Mouse (Mus musculus): ENCODE results near the gene Sectm1a. TPM values are rescaled to one million over a fixed set of nuclear protein-coding genes. Genes with fewer than 3 reads are reported as not detected.
A peak's percentile ranks its signal among the peaks of the same experiment; 100 is the strongest.
"Not testable (repeated sequence)": the region's sequence is repeated elsewhere in the genome, so short reads cannot be mapped to it uniquely, and the experiment has no call there.

Gene Sectm1a
- polyA plus RNA-seq, 1 experiment = 8.9 TPM

DNA sequence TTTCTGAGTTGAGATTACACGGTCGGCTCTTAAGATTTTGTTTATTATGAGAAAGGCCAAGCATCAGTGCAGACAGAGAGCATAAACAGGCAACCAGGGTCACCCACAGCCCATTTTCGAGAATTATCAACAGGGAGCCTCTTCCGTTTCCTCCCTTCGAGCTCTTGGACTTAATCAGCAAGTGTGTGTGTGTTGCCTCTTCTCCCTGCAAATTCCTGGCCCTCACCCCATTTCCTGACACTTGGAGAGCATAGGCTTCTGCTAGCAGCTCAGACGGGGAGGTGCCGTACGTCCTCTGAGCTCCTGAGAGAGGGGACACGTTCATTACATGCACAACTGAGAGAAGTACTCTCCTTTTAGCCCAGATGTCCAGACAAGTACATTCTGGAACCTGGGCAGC, 27.0 kb upstream of the Sectm1a start:
- TF ChIP-seq CTCF (IDR thresholded peaks at IDR 0.05; ENCODE audit: control insufficient read depth, insufficient read depth, insufficient replicate concordance, low read depth, low read length) (no peak), POLR2A (IDR thresholded peaks at IDR 0.05; ENCODE audit: control insufficient read depth, low read depth, low read length) (no peak)
- Histone ChIP-seq H3K4me1 (ENCODE audit: control insufficient read depth, insufficient read depth, low read length) (peaks cover 6% of the 10 kb centered on the region), H3K27ac (ENCODE audit: control insufficient read depth, insufficient read depth, low read depth, low read length) (0 out of 2 replicates have a peak overlapping the region, but pooled peaks have one; percentile 42), H3K36me3 (ENCODE audit: control insufficient read depth, insufficient read depth, low read length) (no peaks in the 10 kb centered on the region), H3K27me3 (ENCODE audit: control insufficient read depth, insufficient read depth, low read length) (no peaks in the 10 kb centered on the region), H3K4me3 (ENCODE audit: control insufficient read depth, low read depth, low read length) (no peak overlapping the region)

DNA sequence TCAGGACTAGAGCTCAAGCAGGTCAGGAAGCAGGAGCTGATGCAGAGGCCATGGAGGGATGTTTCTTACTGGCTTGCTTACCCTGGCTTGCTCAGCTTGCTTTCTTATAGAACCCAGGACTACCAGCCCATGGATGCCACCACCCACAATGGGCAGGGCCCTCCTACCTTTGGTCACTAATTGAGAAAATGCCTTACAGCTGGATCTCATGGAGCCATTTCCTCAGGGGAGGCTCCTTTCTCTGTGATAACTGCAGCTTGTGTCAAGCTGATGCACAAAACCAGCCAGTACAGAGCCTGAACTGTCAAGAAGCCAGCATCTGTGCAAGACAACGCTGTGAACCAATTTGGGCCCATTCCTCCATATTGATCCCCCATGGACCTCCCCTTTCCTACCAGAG, 26.2 kb upstream of the Sectm1a start:
- H3K4me3 ChIP-seq (ENCODE audit: control insufficient read depth, low read depth, low read length); H3K27ac ChIP-seq (ENCODE audit: control insufficient read depth, insufficient read depth, low read depth, low read length); H3K36me3 ChIP-seq (ENCODE audit: control insufficient read depth, insufficient read depth, low read length); H3K4me1 ChIP-seq (ENCODE audit: control insufficient read depth, insufficient read depth, low read length); H3K27me3 ChIP-seq (ENCODE audit: control insufficient read depth, insufficient read depth, low read length): not testable (repeated sequence)

DNA sequence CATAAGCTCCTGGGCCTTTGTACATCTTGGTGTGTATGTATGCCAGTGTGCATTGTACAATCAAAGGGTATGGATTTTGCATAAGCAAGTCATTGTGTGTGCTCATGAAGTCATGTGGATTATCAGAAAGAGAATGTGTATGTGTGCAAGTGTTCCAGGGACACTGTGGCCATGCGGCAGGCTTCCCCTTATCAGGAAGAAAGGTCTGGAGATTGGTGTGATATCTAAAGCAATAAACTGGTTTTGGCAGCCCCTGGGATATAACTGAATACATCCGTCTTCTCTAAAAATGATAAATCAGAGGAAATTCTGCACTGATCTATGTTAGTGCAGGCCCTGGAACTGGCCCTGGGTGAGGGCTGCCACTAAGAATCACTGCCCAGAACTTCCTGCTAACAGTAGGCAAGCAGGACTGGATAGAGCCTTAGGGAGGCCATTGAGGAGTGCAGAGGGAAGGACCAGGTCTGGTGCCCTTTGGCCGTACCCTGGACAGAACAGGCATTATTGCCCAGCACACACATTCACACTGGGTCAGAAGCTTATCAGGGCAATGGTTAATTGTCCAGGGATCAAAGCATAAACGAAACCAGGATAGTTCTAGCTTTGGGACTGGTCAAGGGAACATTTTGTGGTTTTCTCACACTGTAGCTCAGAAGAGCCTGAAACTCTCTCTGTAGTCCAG, 20.2 kb upstream of the Sectm1a start:
- TF ChIP-seq CTCF (IDR thresholded peaks at IDR 0.05; ENCODE audit: control insufficient read depth, insufficient read depth, insufficient replicate concordance, low read depth, low read length) (no peak), POLR2A (IDR thresholded peaks at IDR 0.05; ENCODE audit: control insufficient read depth, low read depth, low read length) (no peak)
- Histone ChIP-seq H3K27ac (ENCODE audit: control insufficient read depth, insufficient read depth, low read depth, low read length) (no peak overlapping the region), H3K4me3 (ENCODE audit: control insufficient read depth, low read depth, low read length) (no peak overlapping the region), H3K4me1 (ENCODE audit: control insufficient read depth, insufficient read depth, low read length) (peaks cover 4% of the 10 kb centered on the region), H3K27me3 (ENCODE audit: control insufficient read depth, insufficient read depth, low read length) (no peaks in the 10 kb centered on the region), H3K36me3 (ENCODE audit: control insufficient read depth, insufficient read depth, low read length) (no peaks in the 10 kb centered on the region)

GRCm38 (mm10) chr11:121100692-121101091, 19.7 kb upstream of the Sectm1a start:
- no peak overlapping the region for H3K4me3 ChIP-seq (ENCODE audit: control insufficient read depth, low read depth, low read length)
- no peaks in the 10 kb centered on the region for H3K36me3 ChIP-seq (ENCODE audit: control insufficient read depth, insufficient read depth, low read length)
- H3K4me1 ChIP-seq (ENCODE audit: control insufficient read depth, insufficient read depth, low read length) = peaks cover 4% of the 10 kb centered on the region
- TF ChIP-seq POLR2A (IDR thresholded peaks at IDR 0.05; ENCODE audit: control insufficient read depth, low read depth, low read length) (no peak), CTCF (IDR thresholded peaks at IDR 0.05; ENCODE audit: control insufficient read depth, insufficient read depth, insufficient replicate concordance, low read depth, low read length) (no peak)
- 0 out of 2 replicates have a peak overlapping the region, but pooled peaks have one; percentile 16 for H3K27ac ChIP-seq (ENCODE audit: control insufficient read depth, insufficient read depth, low read depth, low read length)
- no peaks in the 10 kb centered on the region for H3K27me3 ChIP-seq (ENCODE audit: control insufficient read depth, insufficient read depth, low read length)

DNA sequence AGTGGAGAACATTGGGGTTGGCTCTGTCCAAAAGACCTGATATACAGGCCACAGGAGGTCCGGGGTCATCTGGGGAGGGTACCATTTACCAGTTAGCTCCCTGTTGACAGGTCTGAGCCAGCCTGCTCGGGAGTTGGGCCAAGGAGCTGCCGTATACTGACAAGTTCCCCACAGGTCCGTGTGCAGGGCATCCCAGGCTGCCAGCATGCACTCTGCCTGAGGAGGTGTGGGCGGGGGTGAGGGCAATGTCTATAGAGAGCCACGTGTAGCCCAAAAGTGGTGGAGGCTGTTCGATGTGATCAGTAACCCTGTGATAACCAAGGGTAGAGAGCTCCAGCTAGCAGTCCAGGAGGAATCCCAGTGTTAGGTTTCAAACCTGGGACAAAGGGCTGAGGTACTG, 18.7 kb upstream of the Sectm1a start:
- TF ChIP-seq POLR2A (IDR thresholded peaks at IDR 0.05; ENCODE audit: control insufficient read depth, low read depth, low read length) = no peak
- no peak for TF ChIP-seq CTCF (IDR thresholded peaks at IDR 0.05; ENCODE audit: control insufficient read depth, insufficient read depth, insufficient replicate concordance, low read depth, low read length)
- H3K4me1 ChIP-seq (ENCODE audit: control insufficient read depth, insufficient read depth, low read length) = peaks cover under 1% of the 10 kb centered on the region
- no peak overlapping the region for H3K4me3 ChIP-seq (ENCODE audit: control insufficient read depth, low read depth, low read length)
- H3K36me3 ChIP-seq (ENCODE audit: control insufficient read depth, insufficient read depth, low read length) = no peaks in the 10 kb centered on the region
- H3K27me3 ChIP-seq (ENCODE audit: control insufficient read depth, insufficient read depth, low read length) = no peaks in the 10 kb centered on the region
- no peak overlapping the region for H3K27ac ChIP-seq (ENCODE audit: control insufficient read depth, insufficient read depth, low read depth, low read length)

- TF ChIP-seq CTCF (IDR thresholded peaks at IDR 0.05; ENCODE audit: control insufficient read depth, insufficient read depth, insufficient replicate concordance, low read depth, low read length) = no peak
- no peak for TF ChIP-seq POLR2A (IDR thresholded peaks at IDR 0.05; ENCODE audit: control insufficient read depth, low read depth, low read length)
These were observed 11.9 kb upstream of the Sectm1a start for GRCm38 (mm10) chr11:121092606-121093585.

GRCm38 (mm10) chr11:121090943-121091342, 9.9 kb upstream of the Sectm1a start:
- H3K27me3 ChIP-seq (ENCODE audit: control insufficient read depth, insufficient read depth, low read length) = no peaks in the 10 kb centered on the region
- no peak overlapping the region for H3K27ac ChIP-seq (ENCODE audit: control insufficient read depth, insufficient read depth, low read depth, low read length)
- no peak overlapping the region for H3K4me3 ChIP-seq (ENCODE audit: control insufficient read depth, low read depth, low read length)
- no peaks in the 10 kb centered on the region for H3K4me1 ChIP-seq (ENCODE audit: control insufficient read depth, insufficient read depth, low read length)
- no peak for TF ChIP-seq POLR2A (IDR thresholded peaks at IDR 0.05; ENCODE audit: control insufficient read depth, low read depth, low read length)
- no peak for TF ChIP-seq CTCF (IDR thresholded peaks at IDR 0.05; ENCODE audit: control insufficient read depth, insufficient read depth, insufficient replicate concordance, low read depth, low read length)
- H3K36me3 ChIP-seq (ENCODE audit: control insufficient read depth, insufficient read depth, low read length) = no peaks in the 10 kb centered on the region

More at GRCm38 (mm10) chr11:121092606-121093585, 11.9 kb upstream of the Sectm1a start:
- Histone ChIP-seq H3K27ac (ENCODE audit: control insufficient read depth, insufficient read depth, low read depth, low read length) (no peak overlapping the region), H3K27me3 (ENCODE audit: control insufficient read depth, insufficient read depth, low read length) (no peaks in the 10 kb centered on the region), H3K4me3 (ENCODE audit: control insufficient read depth, low read depth, low read length) (no peak overlapping the region), H3K4me1 (ENCODE audit: control insufficient read depth, insufficient read depth, low read length) (no peaks in the 10 kb centered on the region), H3K36me3 (ENCODE audit: control insufficient read depth, insufficient read depth, low read length) (no peaks in the 10 kb centered on the region)
